Mouse (Mus musculus) lung, postnatal 0 days (tissue): ENCODE measurements at regions not wholly inside any gene's neighbourhood (a gene's known extent, or its start where the extent isn't known, plus 50 kb on each side); places are given as distances from the start of the nearest gene placed in this dataset.

ENCODE experiments used
- ATAC-seq: fragments of 200-750 bp; cut with Nextera tagmentation; 2 replicates; pipeline ENCODE4 v1.8.0; 2017; ENCODE audit warnings: moderate library complexity
- DNase-seq: peaks from one replicate; pipeline ENCODE4 v3.0.0-alpha.2; 2016; ENCODE audit warnings: low spot score
- H3K27ac ChIP-seq: fragments of 300-500 bp; sonication (generic); 2 replicates; pipeline ENCODE4 v1.5.1; 2014; ENCODE audit warnings: antibody characterized with exemption, mild to moderate bottlenecking, low read length, mixed read lengths
- H3K27me3 ChIP-seq: fragments of 300-500 bp; sonication (generic); replicated peaks from 2 replicates; pipeline ENCODE4 v1.6.1; 2014; ENCODE audit warnings: low read length, mixed read lengths; ENCODE audit not compliant: insufficient read depth
- H3K36me3 ChIP-seq: fragments of 300-500 bp; sonication (generic); 2 replicates; pipeline ENCODE4 v1.6.1; 2014; ENCODE audit warnings: low read length, mixed read lengths; ENCODE audit not compliant: insufficient read depth
- H3K4me1 ChIP-seq: fragments of 300-500 bp; sonication (generic); 2 replicates; pipeline ENCODE4 v1.6.1; 2014; ENCODE audit warnings: antibody characterized with exemption, low read depth, low read length, mixed read lengths; ENCODE audit not compliant: insufficient read depth
- H3K4me2 ChIP-seq: fragments of 300-500 bp; sonication (generic); replicated peaks from 2 replicates; pipeline ENCODE4 v1.6.1; 2014; ENCODE audit warnings: low read depth, mild to moderate bottlenecking, low read length, moderate library complexity, mixed read lengths
- H3K4me3 ChIP-seq: fragments of 300-500 bp; sonication (generic); 2 replicates; pipeline ENCODE4 v1.5.1; 2014; ENCODE audit warnings: low read depth, low read length
- H3K9ac ChIP-seq: fragments of 300-500 bp; sonication (generic); replicated peaks from 2 replicates; pipeline ENCODE4 v1.6.1; 2014; ENCODE audit warnings: low read depth, mild to moderate bottlenecking
- H3K9me3 ChIP-seq: fragments of 300-500 bp; sonication (generic); 2 replicates; pipeline ENCODE4 v1.6.1; 2016; ENCODE audit warnings: low read length, mixed read lengths
- CTCF ChIP-seq: IDR thresholded peaks from 2 replicates; pipeline ENCODE4 v1.5.1; 2016; ENCODE audit warnings: antibody characterized with exemption, mild to moderate bottlenecking
- EP300 ChIP-seq: IDR thresholded peaks from 2 replicates; pipeline ENCODE4 v1.6.1; 2016; ENCODE audit warnings: antibody characterized with exemption, mild to moderate bottlenecking, control low read depth
- WGBS: fragments of 180-500 bp; shearing (Covaris S2); extraction: QIAGEN DNeasy Blood & Tissue Kit; methylation state at CpG from one replicate; pipeline ENCODE4 v1.1.7; 2014; 5-methylcytosine and 5-hydroxymethylcytosine counted together

DNA sequence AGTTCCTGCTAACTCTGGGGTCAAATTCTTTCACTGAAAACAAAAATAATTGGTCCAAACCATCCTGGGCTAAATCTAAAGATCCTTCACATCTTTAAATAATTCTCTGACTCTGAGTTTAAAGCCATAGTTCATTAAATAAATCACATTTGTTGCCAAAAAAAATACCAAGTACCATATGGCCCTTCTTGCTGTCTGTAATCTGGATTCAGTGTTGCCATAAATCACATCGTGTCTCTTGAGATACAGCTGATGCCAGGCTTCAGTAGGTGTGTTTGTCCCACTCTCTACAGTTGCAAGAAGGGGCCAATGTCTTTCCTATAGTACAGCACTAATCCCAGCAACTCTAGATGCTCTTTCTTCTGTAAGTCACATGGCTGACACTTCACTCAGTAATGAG, 220.0 kb upstream of the Noct start:
- TF ChIP-seq CTCF (no peak), EP300 (no peak)
- no peak for DNase-seq
- no peaks in the 10 kb centered on the region for H3K27me3 ChIP-seq
- no peaks in the 10 kb centered on the region for H3K9me3 ChIP-seq
- H3K4me3 ChIP-seq, result no peak overlapping the region
- H3K36me3 ChIP-seq, result no peaks in the 10 kb centered on the region
- no peak overlapping the region for H3K4me2 ChIP-seq
- no peak overlapping the region for H3K27ac ChIP-seq
- no peak for ATAC-seq
- H3K4me1 ChIP-seq, result peaks cover 3% of the 10 kb centered on the region; the same call in 1 of the 2 replicates
- H3K9ac ChIP-seq, result no peak overlapping the region
- 70% methylated on average over 1 of the region's 1 CpGs for WGBS

DNA sequence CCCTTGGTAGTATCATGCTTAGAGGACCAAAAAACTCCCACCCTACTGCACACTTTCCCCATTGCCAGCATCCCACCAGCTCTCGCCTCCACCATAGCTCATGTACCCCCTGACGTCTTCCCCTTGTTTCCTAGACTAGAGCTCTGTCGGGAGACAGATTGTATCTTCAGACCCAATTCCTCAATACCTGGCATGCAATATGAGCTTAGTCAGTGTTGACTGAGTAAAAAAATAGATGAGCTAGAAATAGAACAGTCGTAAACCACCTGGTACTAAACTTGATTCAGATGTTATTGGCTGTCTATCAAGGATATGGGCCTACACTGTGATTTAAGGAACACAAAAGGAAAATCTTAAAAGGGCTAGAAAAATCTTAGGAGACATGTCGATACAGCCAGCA, 215.1 kb upstream of the Noct start:
- Histone ChIP-seq H3K9me3 (no peaks in the 10 kb centered on the region), H3K4me3 (no peak overlapping the region), H3K27ac (no peak overlapping the region), H3K4me2 (no peak overlapping the region), H3K4me1 (no peaks in the 10 kb centered on the region; the same call in 1 of the 2 replicates), H3K36me3 (no peaks in the 10 kb centered on the region), H3K27me3 (no peaks in the 10 kb centered on the region), H3K9ac (no peak overlapping the region)
- WGBS, result 88% methylated on average over 5 of the region's 5 CpGs
- ATAC-seq (no peak), DNase-seq (no peak)
- TF ChIP-seq CTCF (no peak), EP300 (no peak)

DNA sequence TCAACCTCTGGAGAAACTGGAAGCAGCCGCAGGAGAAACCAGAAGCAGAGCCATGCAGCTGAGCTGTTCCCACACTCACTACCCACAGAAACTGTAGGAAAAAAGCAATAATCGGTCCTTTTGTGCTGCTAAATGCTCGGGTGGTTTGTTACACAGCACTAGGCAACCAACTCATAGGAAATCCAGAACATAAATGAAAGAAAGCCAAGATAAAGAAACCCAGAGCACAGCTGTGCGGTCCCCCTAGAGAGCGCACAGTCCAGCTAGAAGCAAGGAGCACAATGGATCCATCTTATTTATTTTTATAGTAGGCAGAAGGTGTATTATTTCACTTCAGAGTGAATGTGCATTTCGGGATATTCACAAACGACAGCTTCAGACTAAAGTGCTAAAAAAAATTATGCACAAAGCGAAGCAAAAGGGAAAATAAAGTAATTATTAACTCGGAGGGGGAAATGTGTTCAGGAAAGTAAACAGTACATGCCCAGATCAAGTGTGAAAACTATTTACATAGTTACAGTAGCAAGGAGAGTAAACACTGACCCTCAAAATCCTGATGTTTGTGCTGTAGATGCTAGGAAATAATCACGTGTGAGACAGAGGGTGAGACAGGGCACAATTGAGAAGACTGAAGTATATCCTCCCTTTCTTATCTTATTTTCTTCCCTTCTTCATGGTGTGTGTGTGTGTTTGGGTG, 204.4 kb upstream of the Noct start:
- Histone ChIP-seq H3K27me3 (no peaks in the 10 kb centered on the region), H3K4me1 (no peaks in the 10 kb centered on the region), H3K4me2 (peak overlapping the region; percentile 1; the same call in 1 of the 2 replicates), H3K27ac (peak overlapping the region; percentile 59), H3K36me3 (no peaks in the 10 kb centered on the region), H3K9ac (no peak overlapping the region), H3K4me3 (no peak overlapping the region), H3K9me3 (no peaks in the 10 kb centered on the region)
- TF ChIP-seq CTCF, result no peak
- peak; percentile 66 for TF ChIP-seq EP300
- WGBS, result 44% methylated on average over 10 of the region's 10 CpGs
- ATAC-seq (peak; percentile 75), DNase-seq (peak; percentile 68)

DNA sequence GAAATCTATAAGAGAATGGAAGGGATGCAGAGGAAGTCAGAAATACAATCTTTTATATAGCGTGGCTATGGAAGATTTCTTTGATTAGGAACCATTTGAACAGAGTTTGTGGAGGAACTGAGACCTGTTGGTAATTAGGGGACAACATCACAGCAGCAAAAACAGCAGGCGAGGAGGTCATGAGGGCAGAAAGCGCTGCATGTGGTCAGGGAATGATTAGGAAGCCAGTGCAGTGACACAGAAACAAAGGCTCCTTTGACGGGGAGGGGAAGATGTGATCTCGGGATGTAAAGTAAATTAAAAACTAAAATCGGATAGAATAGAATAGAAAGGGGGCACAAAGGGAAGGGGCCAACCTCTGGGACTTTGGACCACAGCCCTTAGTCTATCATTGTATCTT, 199.6 kb upstream of the Noct start:
- no peak overlapping the region for H3K4me2 ChIP-seq

DNA sequence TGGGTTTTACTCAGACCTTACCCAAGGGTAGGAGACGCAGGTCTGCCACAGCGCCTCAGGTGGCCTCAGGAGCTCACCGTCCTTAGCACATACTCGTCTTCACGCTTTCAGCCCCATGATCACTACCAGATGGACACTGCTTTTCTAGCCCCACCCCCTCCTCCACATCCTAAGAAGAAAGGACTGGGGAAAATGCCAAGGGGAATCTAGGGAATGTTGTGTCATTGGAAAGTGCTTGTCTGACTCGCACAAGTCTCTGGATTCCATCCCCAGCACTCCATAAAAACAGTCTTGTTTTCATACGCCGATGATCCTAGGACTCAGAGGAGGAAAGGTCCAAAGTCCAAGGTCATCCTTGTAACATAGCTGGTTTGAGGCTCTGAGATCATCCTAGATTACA, 192.4 kb upstream of the Noct start:
- ATAC-seq, result peak; percentile 89

More for the DNA sequence above, 199.6 kb upstream of the Noct start:
- Histone ChIP-seq H3K9me3 (no peaks in the 10 kb centered on the region), H3K4me1 (no peaks in the 10 kb centered on the region), H3K9ac (no peak overlapping the region), H3K27me3 (no peaks in the 10 kb centered on the region), H3K4me3 (no peak overlapping the region), H3K36me3 (no peaks in the 10 kb centered on the region), H3K27ac (no peak overlapping the region)
- TF ChIP-seq EP300 (no peak), CTCF (no peak)
- 63% methylated on average over 6 of the region's 6 CpGs for WGBS
- no peak for ATAC-seq
- DNase-seq, result no peak

DNA sequence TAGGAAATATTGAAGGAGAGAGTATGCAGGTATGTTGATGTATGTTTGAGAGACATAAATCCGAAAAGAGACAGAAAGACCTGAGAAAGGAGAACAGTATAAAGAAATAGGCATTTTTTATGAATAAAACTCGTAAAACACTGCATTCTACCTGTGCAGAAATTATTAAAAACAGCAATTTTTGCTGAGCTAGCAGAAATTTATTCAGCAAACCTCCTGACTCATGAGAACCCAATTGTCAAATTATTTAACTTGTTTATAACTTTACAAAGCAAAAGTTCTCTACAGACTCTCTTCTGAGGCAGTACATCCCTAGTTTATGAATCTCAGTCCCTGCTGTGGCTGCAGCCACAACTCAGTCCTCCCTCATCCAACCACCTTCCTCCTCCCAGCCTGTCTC, 191.0 kb upstream of the Noct start:
- Histone ChIP-seq H3K27ac (no peak overlapping the region), H3K36me3 (no peaks in the 10 kb centered on the region), H3K9ac (no peak overlapping the region), H3K9me3 (no peaks in the 10 kb centered on the region), H3K27me3 (no peaks in the 10 kb centered on the region), H3K4me1 (no peaks in the 10 kb centered on the region), H3K4me3 (no peak overlapping the region), H3K4me2 (no peak overlapping the region)
- ATAC-seq (no peak), DNase-seq (no peak)
- TF ChIP-seq CTCF (no peak), EP300 (no peak)
- WGBS, result 83% methylated on average over 2 of the region's 2 CpGs

More for the DNA sequence above, 192.4 kb upstream of the Noct start:
- Histone ChIP-seq H3K27me3 (no peaks in the 10 kb centered on the region), H3K27ac (0 out of 2 replicates have a peak overlapping the region, but pooled peaks have one; percentile 8), H3K4me3 (no peak overlapping the region), H3K4me1 (no peaks in the 10 kb centered on the region), H3K9ac (no peak overlapping the region), H3K36me3 (no peaks in the 10 kb centered on the region), H3K9me3 (no peaks in the 10 kb centered on the region), H3K4me2 (no peak overlapping the region)
- 64% methylated on average over 8 of the region's 8 CpGs for WGBS
- TF ChIP-seq CTCF (0 out of 2 replicates have a peak, but pooled peaks have one; percentile 12), EP300 (no peak)
- DNase-seq, result peak; percentile 88
